In the genomic region with DNA sequence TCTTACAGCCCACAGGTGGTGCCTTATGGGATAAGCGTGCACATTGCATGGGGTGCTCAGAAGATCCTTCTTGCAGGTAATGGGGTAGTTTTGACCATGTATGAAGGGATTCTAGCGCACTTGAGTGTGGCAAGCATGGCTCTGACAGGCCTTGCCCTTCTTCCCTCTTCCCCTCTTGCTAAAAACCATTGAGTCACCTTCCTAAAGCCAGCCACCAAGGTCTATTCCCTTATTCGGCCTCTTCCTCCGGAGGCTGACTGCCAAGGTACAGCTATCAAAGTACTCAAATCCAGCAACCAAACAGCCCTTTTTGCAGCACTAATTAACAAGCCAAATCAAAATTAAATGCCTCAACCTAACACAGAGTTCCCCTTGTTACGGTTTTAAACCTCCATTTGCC, we compare ENCODE assay signal across 25 mouse cellular contexts.
"Had no signal": no experiment of that assay in that cellular context is flagged by ENCODE, and none has a peak within 500 bp of the region (broad histone marks: within the 10 kb centered on the region; RNA-seq: fewer than 3 reads in every experiment).

No protein-coding gene starts in this region.

- H3K27ac ChIP-seq: heart, embryonic 13.5 days; heart, embryonic 15.5 days; hindbrain, embryonic 14.5 days; hindbrain, postnatal 0 days; kidney, embryonic 15.5 days; kidney, postnatal 0 days; limb, embryonic 13.5 days; limb, embryonic 15.5 days; liver, embryonic 12.5 days; liver, embryonic 14.5 days had no signal

- ATAC-seq: hindbrain, postnatal 0 days; intestine, embryonic 16.5 days; liver, embryonic 12.5 days had no signal

- H3K4me3 ChIP-seq: heart, embryonic 13.5 days; heart, embryonic 15.5 days; kidney, embryonic 15.5 days; limb, embryonic 13.5 days; limb, embryonic 15.5 days; liver, embryonic 12.5 days had no signal

- H3K9me3 ChIP-seq: heart, embryonic 13.5 days; heart, embryonic 15.5 days; kidney, embryonic 15.5 days; limb, embryonic 13.5 days; limb, embryonic 15.5 days; liver, embryonic 12.5 days had no signal

- H3K9ac ChIP-seq: heart, embryonic 13.5 days; heart, embryonic 15.5 days; hindbrain, embryonic 14.5 days; kidney, embryonic 15.5 days; limb, embryonic 13.5 days; limb, embryonic 15.5 days; liver, embryonic 12.5 days; liver, embryonic 14.5 days had no signal

- H3K27me3 ChIP-seq: heart, embryonic 13.5 days; heart, embryonic 15.5 days; kidney, embryonic 15.5 days; limb, embryonic 13.5 days; limb, embryonic 15.5 days; liver, embryonic 12.5 days had no signal

- H3K4me1 ChIP-seq: heart, embryonic 13.5 days; heart, embryonic 15.5 days; kidney, embryonic 15.5 days; limb, embryonic 13.5 days; limb, embryonic 15.5 days; liver, embryonic 12.5 days had no signal

- H3K4me2 ChIP-seq: heart, embryonic 11.5 days; heart, embryonic 13.5 days; heart, embryonic 15.5 days; hindbrain, embryonic 14.5 days; kidney, embryonic 15.5 days; limb, embryonic 13.5 days; limb, embryonic 15.5 days; liver, embryonic 12.5 days had no signal

- H3K36me3 ChIP-seq: heart, embryonic 13.5 days; heart, embryonic 15.5 days; kidney, embryonic 15.5 days; limb, embryonic 13.5 days; limb, embryonic 15.5 days; liver, embryonic 12.5 days had no signal

- DNase-seq: gastrocnemius, postnatal 14 days; gastrocnemius, postnatal 36 days; heart, adult 18-20 months; heart, postnatal 14 days; heart, postnatal 36 days; kidney, adult 11 months; kidney, adult 2 months; kidney, adult 9 months; kidney, postnatal 14 days; kidney, postnatal 36 days; layer of hippocampus, adult 9-11 months; layer of hippocampus, postnatal 36 days; left cerebral cortex, postnatal 4 days had no signal
